Mouse (Mus musculus) adrenal gland, adult 18-20 months (tissue): ENCODE data around the gene Cnpy3. TPM values are rescaled to one million over a fixed set of nuclear protein-coding genes. Genes with fewer than 3 reads are reported as not detected.
"Not testable (repeated sequence)": the region's sequence is repeated elsewhere in the genome, so short reads cannot be mapped to it uniquely, and the experiment has no call there.

ENCODE experiments used
- DNase-seq, 2 experiments: peaks; one replicate each; pipeline ENCODE4 v3.0.0; 2021 to 2022; ENCODE audit warnings: low spot score in 2 of 2
- total RNA-seq, 2 experiments: library from RNA; stranded (reverse); gene quantifications; 1 replicate in 1 of 2; 2 replicates in 1 of 2; pipeline ENCODE4 v1.2.3; 2021

Gene Cnpy3
- total RNA-seq, 2 experiments from 2014 or later, result 44.8 to 55.9 TPM

GRCm38 (mm10) chr17:46767868-46768267 is 15.9 kb upstream of the Cnpy3 start:
- DNase-seq, result no peak

- DNase-seq, result not testable (repeated sequence)
Measured at GRCm38 (mm10) chr17:46764916-46765315, 12.9 kb upstream of the Cnpy3 start.

GRCm38 (mm10) chr17:46763544-46763943 is 11.5 kb upstream of the Cnpy3 start, which contains the start of gene Ptcra:
Gene Ptcra, minus strand, starts transcription at chr17:46763712.
- no peak for DNase-seq

GRCm38 (mm10) chr17:46758753-46759152 is 6.7 kb upstream of the Cnpy3 start:
- DNase-seq, result no peak

GRCm38 (mm10) chr17:46751056-46751793 is 789 bp downstream of the Cnpy3 start:
- no peak for DNase-seq

GRCm38 (mm10) chr17:46750580-46750979 is 1.4 kb downstream of the Cnpy3 start:
- DNase-seq, result no peak

GRCm38 (mm10) chr17:46749282-46749681 is 2.7 kb downstream of the Cnpy3 start:
- no peak for DNase-seq

GRCm38 (mm10) chr17:46747806-46748205 is 4.2 kb downstream of the Cnpy3 start:
- DNase-seq, result no peak

GRCm38 (mm10) chr17:46747234-46747633 is 4.8 kb downstream of the Cnpy3 start:
- DNase-seq, result no peak

- DNase-seq, result no peak
Measured at GRCm38 (mm10) chr17:46745506-46745905, 6.5 kb downstream of the Cnpy3 start.

- no peak for DNase-seq
Measured at GRCm38 (mm10) chr17:46742986-46743385, 9.0 kb downstream of the Cnpy3 start.

- no peak for DNase-seq
Measured at GRCm38 (mm10) chr17:46741305-46741704, 10.7 kb downstream of the Cnpy3 start.

- DNase-seq, result no peak
Measured at GRCm38 (mm10) chr17:46736160-46736559, 15.9 kb downstream of the Cnpy3 start.

GRCm38 (mm10) chr17:46735287-46735686 is 16.7 kb downstream of the Cnpy3 start:
- no peak for DNase-seq

GRCm38 (mm10) chr17:46734055-46734454 is 18.0 kb downstream of the Cnpy3 start:
- no peak for DNase-seq

- no peak for DNase-seq
Measured at GRCm38 (mm10) chr17:46728904-46729318, 23.1 kb downstream of the Cnpy3 start, which contains the start of gene Gnmt. Gene Gnmt, minus strand, starts transcription at chr17:46729168.

GRCm38 (mm10) chr17:46728496-46728895 is 23.5 kb downstream of the Cnpy3 start:
- no peak for DNase-seq

GRCm38 (mm10) chr17:46728021-46728420 is 24.0 kb downstream of the Cnpy3 start:
- DNase-seq, result no peak

- no peak for DNase-seq
Measured at GRCm38 (mm10) chr17:46727271-46727670, 24.7 kb downstream of the Cnpy3 start.

GRCm38 (mm10) chr17:46725731-46726645 is 26.0 kb downstream of the Cnpy3 start:
- no peak for DNase-seq

GRCm38 (mm10) chr17:46725273-46725672 is 26.7 kb downstream of the Cnpy3 start:
- no peak for DNase-seq
